Mouse (Mus musculus) kidney, adult 2 months (tissue): ENCODE measurements around the gene Trim47. TPM values are rescaled to one million over a fixed set of nuclear protein-coding genes. Genes with fewer than 3 reads are reported as not detected.

Experiments used
- DNase-seq: peaks from one replicate; pipeline ENCODE4 v3.0.0; 2021
- H3K27ac ChIP-seq: fragments of 200-500 bp; 2 replicates; pipeline ENCODE4 v1.5.1; 2012; ENCODE audit warnings: low read depth, low read length, control low read depth, inconsistent platforms; ENCODE audit not compliant: insufficient read depth
- H3K27me3 ChIP-seq: fragments of 200-500 bp; replicated peaks from 2 replicates; pipeline ENCODE4 v1.6.1; 2012; ENCODE audit warnings: mild to moderate bottlenecking, moderate library complexity, low read length, inconsistent platforms; ENCODE audit not compliant: control insufficient read depth, insufficient read depth
- H3K36me3 ChIP-seq: fragments of 200-500 bp; 2 replicates; pipeline ENCODE4 v1.6.1; 2012; ENCODE audit warnings: mild to moderate bottlenecking, moderate library complexity, low read length, inconsistent platforms; ENCODE audit not compliant: control insufficient read depth, insufficient read depth
- H3K4me1 ChIP-seq: fragments of 200-500 bp; 2 replicates; pipeline ENCODE4 v1.6.1; 2011; ENCODE audit warnings: low read length; ENCODE audit not compliant: control insufficient read depth, insufficient read depth
- H3K4me3 ChIP-seq: fragments of 200-500 bp; 2 replicates; pipeline ENCODE4 v1.5.1; 2011; ENCODE audit warnings: mild to moderate bottlenecking, low read depth, low read length, control low read depth; ENCODE audit not compliant: insufficient read depth
- CTCF ChIP-seq: fragments of 200-500 bp; conservative IDR thresholded peaks from 2 replicates; pipeline ENCODE4 v1.5.1; 2011; ENCODE audit warnings: low read depth, mild to moderate bottlenecking, control low read depth, low read length, moderate library complexity, mixed read lengths; ENCODE audit not compliant: insufficient read depth, insufficient read length
- POLR2A ChIP-seq: fragments of 200-500 bp; IDR thresholded peaks from one replicate; pipeline ENCODE4 v1.6.1; 2011; ENCODE audit warnings: low read depth, low read length, control low read depth
- WGBS: fragments of 180-500 bp; shearing (Covaris S2); methylation state at CpG from one replicate; pipeline ENCODE4 v1.1.7; 2018; 5-methylcytosine and 5-hydroxymethylcytosine counted together
- polyA plus RNA-seq: library from polyadenylated mRNA; depleted of rRNA; stranded (reverse); fragments of >200 nt; gene quantifications from 2 replicates; pipeline ENCODE4 v1.2.3, GENCODE M21; 2012

The Trim47 gene
- polyA plus RNA-seq, 1 experiment: 34.9 TPM

GRCm38 (mm10) chr11:116088188-116088587 lies 38.8 kb downstream of the Trim47 start:
- Histone ChIP-seq H3K27me3 (no peaks in the 10 kb centered on the region), H3K27ac (peak overlapping the region; percentile 98), H3K4me3 (no peak overlapping the region), H3K4me1 (peaks cover 11% of the 10 kb centered on the region), H3K36me3 (no peaks in the 10 kb centered on the region; the same call in 1 of the 2 replicates)
- peak; percentile 86 for DNase-seq
- 47% methylated on average over 8 of the region's 8 CpGs for WGBS
- TF ChIP-seq POLR2A: no peak
- no peak for TF ChIP-seq CTCF

- Histone ChIP-seq H3K4me3 (peak overlapping the region; percentile 49), H3K4me1 (peaks cover 11% of the 10 kb centered on the region), H3K36me3 (peaks cover 2% of the 10 kb centered on the region), H3K27ac (peak overlapping the region; percentile 98), H3K27me3 (no peaks in the 10 kb centered on the region)
- peak; percentile 95 for DNase-seq
- TF ChIP-seq POLR2A (no peak), CTCF (peak; percentile 90)
- WGBS: 1% methylated on average over 31 of the region's 31 CpGs
Observed at GRCm38 (mm10) chr11:116087194-116088130, 39.5 kb downstream of the Trim47 start.

DNA sequence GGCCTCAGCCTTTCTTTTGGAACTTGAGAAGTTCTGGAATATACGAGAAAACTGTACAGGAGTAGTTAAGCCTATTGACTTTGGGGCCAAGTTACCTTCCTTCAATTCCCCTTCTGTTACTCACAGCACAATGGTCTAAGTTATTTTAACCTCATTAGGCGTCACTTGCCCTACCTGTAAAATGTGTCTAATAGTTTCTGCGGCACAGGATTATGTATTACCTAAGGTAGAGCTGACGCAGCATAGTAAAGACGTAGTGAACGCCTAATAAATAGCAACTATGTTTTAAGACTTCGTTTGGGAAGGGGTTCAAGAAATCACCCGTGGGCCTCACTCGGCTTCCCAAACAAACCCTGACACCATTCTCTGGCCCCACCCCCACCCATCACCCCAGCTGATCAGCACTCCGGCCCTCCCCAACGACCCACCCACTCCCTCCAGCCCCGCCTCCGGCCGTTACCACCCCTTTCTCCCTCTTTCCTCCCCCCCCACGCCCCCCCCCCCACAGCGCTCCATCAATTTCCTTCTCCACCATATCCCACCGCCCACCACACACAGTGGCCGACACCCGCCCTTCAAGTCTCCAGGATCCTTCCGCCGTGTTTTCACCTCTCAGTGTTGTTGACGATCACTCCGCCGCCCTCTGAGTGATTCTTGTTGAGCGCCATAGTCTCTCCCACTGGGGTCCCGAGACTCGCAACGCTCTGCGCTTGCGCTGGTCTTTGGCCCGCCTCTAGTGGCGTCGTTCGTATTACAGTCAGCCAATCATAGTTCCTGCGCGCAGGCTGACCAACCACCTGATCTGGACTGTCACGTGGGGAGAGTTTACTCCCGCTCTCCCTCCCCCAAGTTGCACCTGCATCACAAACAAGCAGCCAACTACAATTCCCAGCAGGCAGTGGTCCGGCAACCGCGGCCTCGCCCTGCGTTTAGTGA lies 40.5 kb downstream of the Trim47 start, which contains the start of gene Wbp2:
Gene Wbp2 (minus strand): TSS at position 738 of the 936 bp plus-strand sequence.
- peak; percentile 100 for DNase-seq
- Histone ChIP-seq H3K4me1 (peaks cover 11% of the 10 kb centered on the region), H3K27ac (peak within 1 kb of the TSS; percentile 98), H3K27me3 (no peaks in the 10 kb centered on the region), H3K4me3 (peak within 1 kb of the TSS; percentile 96), H3K36me3 (peaks cover 3% of the 10 kb centered on the region)
- 2% methylated on average over 39 of the region's 43 CpGs for WGBS
- TF ChIP-seq POLR2A: peak; percentile 81
- TF ChIP-seq CTCF: no peak

DNA sequence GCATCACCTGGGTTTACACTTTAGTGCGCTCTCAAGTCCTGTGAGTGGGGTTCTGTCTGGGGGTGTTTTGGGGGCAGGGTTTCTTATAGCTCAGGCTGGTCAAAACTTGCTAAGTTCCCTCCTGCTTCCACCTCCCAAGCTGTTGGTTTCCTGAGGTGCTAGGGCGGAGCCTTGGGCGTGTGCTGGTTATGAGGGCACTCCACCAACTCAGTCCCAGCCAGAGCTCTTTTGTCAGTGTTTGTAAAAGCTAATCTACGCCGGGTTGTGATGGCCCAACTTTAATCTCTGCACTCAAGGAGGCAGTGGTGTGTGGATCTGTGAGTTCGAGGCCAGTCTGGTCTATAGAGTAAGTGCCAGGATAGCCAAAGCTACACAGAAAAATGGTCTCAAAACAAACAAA lies 42.8 kb downstream of the Trim47 start:
- no peak for TF ChIP-seq POLR2A
- no peak for TF ChIP-seq CTCF
- Histone ChIP-seq H3K27ac (no peak overlapping the region), H3K36me3 (peaks cover 7% of the 10 kb centered on the region), H3K4me1 (peaks cover 11% of the 10 kb centered on the region), H3K4me3 (no peak overlapping the region), H3K27me3 (no peaks in the 10 kb centered on the region)
- DNase-seq: no peak
- WGBS: 87% methylated on average over 6 of the region's 6 CpGs

DNA sequence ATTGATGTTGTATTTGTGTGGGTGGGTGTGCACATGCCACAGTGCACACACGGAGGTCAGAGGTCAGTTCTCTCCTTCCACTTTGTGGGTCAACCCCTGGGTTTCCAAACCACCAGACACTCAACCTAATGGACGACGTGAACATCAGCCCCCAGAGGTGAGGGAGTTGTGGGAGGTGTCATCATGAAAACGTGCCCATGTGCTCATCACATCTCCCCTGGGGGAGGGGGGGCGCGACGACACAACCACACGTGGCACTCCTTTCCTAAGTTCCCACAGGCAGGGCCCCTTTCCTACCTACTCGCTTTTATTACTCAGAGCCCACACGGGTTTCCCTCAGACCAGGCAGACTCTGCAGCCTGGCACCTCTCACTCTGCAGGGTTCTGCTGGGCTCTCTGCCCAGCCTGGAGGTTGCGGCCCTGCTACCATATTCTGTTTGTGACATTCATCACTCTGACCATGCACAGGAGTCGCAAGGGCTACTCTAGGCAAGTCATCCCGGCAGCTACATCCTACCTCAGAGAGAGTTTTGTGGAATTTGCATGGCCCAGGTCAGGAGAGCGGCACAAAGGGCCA lies 43.8 kb downstream of the Trim47 start:
- DNase-seq: no peak
- no peak for TF ChIP-seq CTCF
- no peak for TF ChIP-seq POLR2A
- Histone ChIP-seq H3K27me3 (no peaks in the 10 kb centered on the region), H3K4me3 (no peak overlapping the region), H3K27ac (no peak overlapping the region), H3K4me1 (peaks cover 6% of the 10 kb centered on the region), H3K36me3 (peaks cover 7% of the 10 kb centered on the region)
- WGBS: 76% methylated on average over 14 of the region's 14 CpGs

DNA sequence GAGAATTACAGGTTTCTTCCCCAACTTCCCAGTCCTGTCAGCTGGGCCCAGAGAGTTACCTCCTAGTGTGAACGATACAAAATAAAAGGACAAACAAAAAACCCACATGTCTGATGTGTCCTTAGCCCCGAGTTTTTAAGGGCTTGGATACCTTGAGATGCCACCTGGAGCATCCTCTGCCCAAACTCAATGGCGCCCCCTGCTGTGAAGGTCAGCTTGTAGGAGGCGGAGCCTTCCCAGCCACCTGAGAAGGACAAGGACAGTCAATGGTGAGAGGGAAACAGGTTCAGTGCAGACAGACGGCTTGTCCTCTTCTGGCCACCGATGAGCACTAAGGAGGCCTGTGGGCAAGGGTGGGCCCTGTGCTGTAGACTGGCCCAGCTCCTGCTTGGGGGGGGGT lies 45.9 kb downstream of the Trim47 start:
- no peaks in the 10 kb centered on the region for H3K27me3 ChIP-seq
- peaks cover 7% of the 10 kb centered on the region for H3K36me3 ChIP-seq
- no peak overlapping the region for H3K27ac ChIP-seq
- H3K4me3 ChIP-seq: no peak overlapping the region
- peak; percentile 65 for DNase-seq
- TF ChIP-seq CTCF: peak; percentile 71
- TF ChIP-seq POLR2A: no peak
- 68% methylated on average over 6 of the region's 6 CpGs for WGBS
- H3K4me1 ChIP-seq: peaks cover 8% of the 10 kb centered on the region
